Mouse (Mus musculus): ENCODE measurements around the gene Olfr382.
"Not testable (repeated sequence)": the region's sequence is repeated elsewhere in the genome, so short reads cannot be mapped to it uniquely, and the experiment has no call there.

Olfr382 gene

GRCm38 (mm10) chr11:73517097-73517496, at the start of gene Olfr382:
Gene Olfr382, minus strand, starts transcription at chr11:73517197.
- DNase-seq (ENCODE audit: low spot score), result no peak

GRCm38 (mm10) chr11:73528971-73529370, 12.0 kb upstream of the Olfr382 start:
- not testable (repeated sequence) for DNase-seq (ENCODE audit: low spot score)

GRCm38 (mm10) chr11:73491503-73491902, 25.5 kb downstream of the Olfr382 start, which contains the start of gene Olfr381:
Gene Olfr381, minus strand, starts transcription at chr11:73491603.
- DNase-seq (ENCODE audit: low spot score), result no peak
